Mouse (Mus musculus) olfactory bulb, adult 2 months (tissue): Measurements from ENCODE around the gene Xylt2.

Source experiments
- CTCF ChIP-seq: fragments of 200-500 bp; IDR thresholded peaks from 2 replicates; pipeline ENCODE4 v1.5.1; 2012; ENCODE audit warnings: low read depth, mild to moderate bottlenecking, low read length, moderate library complexity; ENCODE audit not compliant: insufficient read depth
- POLR2A ChIP-seq: fragments of 200-500 bp; IDR thresholded peaks from 2 replicates; pipeline ENCODE4 v1.6.1; 2012; ENCODE audit warnings: mild to moderate bottlenecking, low read depth, low read length, moderate library complexity; ENCODE audit not compliant: insufficient read depth

DNA sequence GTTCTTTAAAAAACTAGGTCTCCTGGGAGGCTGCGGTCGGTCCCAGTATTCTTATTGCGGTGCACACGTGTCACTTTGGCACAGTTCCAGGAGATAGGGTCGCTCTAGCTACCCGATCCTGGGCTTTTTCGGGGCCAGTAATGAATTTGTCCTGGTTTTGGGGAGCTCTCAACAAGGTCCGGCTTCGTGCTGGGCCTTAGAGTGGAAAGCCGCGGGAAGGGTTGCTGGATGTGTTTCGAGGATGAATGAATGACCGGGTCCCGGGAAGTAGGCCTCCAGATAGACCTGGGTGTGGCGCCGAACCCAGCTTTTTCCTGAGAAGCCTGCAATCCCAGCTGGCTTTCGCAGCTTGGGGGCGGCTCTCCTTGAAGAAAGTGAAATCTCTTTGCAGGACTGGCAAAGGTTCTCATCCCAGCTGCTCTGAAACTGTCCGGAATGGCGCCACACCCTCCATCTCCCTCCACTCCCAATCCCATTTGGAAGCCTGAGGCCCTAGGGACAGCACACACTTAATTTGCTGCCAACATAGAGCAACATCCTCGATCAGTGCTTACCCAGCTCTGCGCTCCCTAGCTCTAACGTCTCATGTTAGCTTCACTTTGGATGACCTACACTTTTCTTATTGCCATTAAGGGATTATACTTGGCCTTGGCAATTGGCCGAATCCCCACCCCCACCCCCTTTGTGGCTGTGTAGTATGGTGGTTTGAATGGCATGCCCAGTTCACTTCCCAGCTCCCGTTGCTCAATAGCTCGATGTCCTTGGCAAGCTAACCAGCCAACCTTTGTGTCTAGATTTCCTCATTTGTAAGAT lies 46.9 kb downstream of the Xylt2 start:
- no peak for TF ChIP-seq POLR2A
- TF ChIP-seq CTCF = no peak
